Mouse (Mus musculus) C2C12 (cell line): ENCODE results near the gene Smim24. TPM values are rescaled to one million over a fixed set of nuclear protein-coding genes. Genes with fewer than 3 reads are reported as not detected.

Experiments used
- H3K27me3 ChIP-seq: one replicate; pipeline ENCODE4 v1.6.1; 2011; ENCODE audit not compliant: control insufficient read depth, insufficient read depth, insufficient read length
- H3K36me3 ChIP-seq: one replicate; pipeline ENCODE4 v1.6.1; 2011; ENCODE audit not compliant: control insufficient read depth, insufficient read depth
- H3K4me3 ChIP-seq: one replicate; pipeline ENCODE4 v1.5.1; 2011; ENCODE audit warnings: mild to moderate bottlenecking, control low read depth; ENCODE audit not compliant: poor library complexity, insufficient read depth, severe bottlenecking
- H3K79me2 ChIP-seq: one replicate; pipeline ENCODE4 v1.6.1; 2011; ENCODE audit not compliant: control insufficient read depth, insufficient read depth
- H3K79me3 ChIP-seq: one replicate; pipeline ENCODE4 v1.6.1; 2011; ENCODE audit warnings: low read depth, control low read depth
- H3ac ChIP-seq: one replicate; pipeline ENCODE3; 2011; ENCODE audit warnings: low read depth; ENCODE audit not compliant: control insufficient read depth, insufficient read length
- CEBPB ChIP-seq: IDR thresholded peaks from one replicate; pipeline ENCODE4 v1.6.1; 2011; ENCODE audit warnings: low read depth, mild to moderate bottlenecking, control low read depth, moderate library complexity
- CTCF ChIP-seq: IDR thresholded peaks from one replicate; pipeline ENCODE4 v1.5.1; 2011; ENCODE audit not compliant: control insufficient read depth, insufficient read depth, insufficient read length
- FOSL1 ChIP-seq: IDR thresholded peaks from one replicate; pipeline ENCODE4 v1.8.0; 2011; ENCODE audit warnings: mild to moderate bottlenecking, low read length; ENCODE audit not compliant: poor library complexity, insufficient read depth, severe bottlenecking
- MAX ChIP-seq: IDR thresholded peaks from one replicate; pipeline ENCODE4 v1.6.1; 2011; ENCODE audit warnings: mild to moderate bottlenecking, control low read depth
- MYOD1 ChIP-seq: IDR thresholded peaks from one replicate; pipeline ENCODE4 v1.6.1; 2011; ENCODE audit warnings: low read depth; ENCODE audit not compliant: control insufficient read depth, insufficient read length
- MYOG ChIP-seq: IDR thresholded peaks from one replicate; pipeline ENCODE4 v1.6.1; 2011; ENCODE audit not compliant: control insufficient read depth, insufficient read length; ENCODE audit errors: extremely low read depth
- USF1 ChIP-seq: IDR thresholded peaks from one replicate; pipeline ENCODE4 v1.6.1; 2011; ENCODE audit warnings: low read depth, mild to moderate bottlenecking, control low read depth, moderate library complexity
- polyA plus RNA-seq: library from polyadenylated mRNA; unstranded; fragments of >200 nt; fragmentation: generic; extraction: Trizol; gene quantifications from one replicate; pipeline ENCODE4 v1.2.1, GENCODE M21; 2012; ENCODE audit warnings: missing spikeins

Gene Smim24
- polyA plus RNA-seq, 1 experiment = 0.32 TPM

DNA sequence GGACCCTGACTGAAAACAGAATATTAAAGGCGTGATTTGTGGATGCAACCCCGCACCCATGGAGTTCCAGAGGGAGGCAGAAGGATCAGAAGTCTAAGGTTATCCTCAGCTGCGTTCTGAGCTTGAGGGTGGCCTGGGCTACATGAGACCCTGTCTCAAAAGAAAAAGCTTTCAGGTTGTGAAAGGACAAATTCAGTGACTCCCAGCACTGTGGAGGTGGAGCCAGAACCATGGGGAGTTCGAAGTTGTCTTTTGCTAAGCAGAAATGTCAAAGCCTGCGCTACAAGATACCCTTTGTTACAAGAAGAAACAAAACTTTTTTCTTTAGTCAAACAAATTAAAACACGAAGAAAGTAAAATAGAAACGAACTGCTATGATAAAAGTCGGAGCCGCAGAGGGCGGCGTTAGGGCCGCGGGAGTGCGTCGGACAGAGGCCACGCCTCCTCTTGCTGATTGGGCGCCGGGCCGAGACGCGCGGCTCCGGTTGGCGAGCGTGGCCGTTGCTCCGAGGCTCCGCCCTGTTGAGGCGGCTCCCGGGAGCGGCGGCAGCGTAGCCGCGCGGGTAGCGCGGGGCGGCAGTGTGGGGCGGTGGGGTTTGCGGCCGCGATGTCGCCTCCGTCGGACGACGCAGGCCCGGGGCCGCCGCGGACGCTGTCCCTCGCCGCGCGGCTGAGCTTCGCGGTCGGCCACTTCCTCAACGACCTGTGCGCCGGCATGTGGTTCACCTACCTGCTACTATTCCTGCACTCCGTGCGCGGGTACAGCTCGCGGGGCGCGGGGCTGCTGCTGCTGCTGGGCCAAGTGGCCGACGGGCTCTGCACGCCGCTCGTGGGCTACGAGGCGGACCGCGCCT lies 35.6 kb upstream of the Smim24 start, which contains the start of gene Mfsd12:
Gene Mfsd12 (plus strand): TSS at position 501 of the 854 bp plus-strand sequence.
- H3K27me3 ChIP-seq = no peaks in the 10 kb centered on the region

DNA sequence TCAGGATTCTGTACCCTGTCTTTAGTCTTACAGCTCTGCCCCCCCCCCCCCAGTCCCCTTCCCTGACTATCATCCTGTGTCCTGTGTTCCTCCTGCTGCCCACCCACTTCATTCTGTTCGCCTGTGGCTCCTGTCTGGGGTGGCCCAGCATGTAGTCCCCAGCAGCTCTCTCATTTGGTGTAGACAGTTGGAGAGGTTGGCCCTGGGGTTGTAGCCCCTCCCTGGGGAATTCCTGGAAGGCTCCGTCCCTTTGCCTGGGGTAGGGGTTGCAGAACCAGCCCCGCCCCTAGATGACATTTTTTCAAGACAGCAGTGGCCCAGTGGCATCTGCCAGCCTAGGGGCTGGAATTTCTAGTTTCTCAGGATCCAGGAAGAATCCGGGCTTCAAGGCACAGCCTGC lies 34.6 kb upstream of the Smim24 start:
- Histone ChIP-seq H3K79me3 (no peaks in the 10 kb centered on the region), H3K4me3 (peak overlapping the region; percentile 50), H3K79me2 (no peaks in the 10 kb centered on the region), H3K36me3 (no peaks in the 10 kb centered on the region), H3K27me3 (no peaks in the 10 kb centered on the region), H3ac (peak overlapping the region; percentile 99)
- no peak for TF ChIP-seq MYOD1
- TF ChIP-seq USF1 = no peak
- TF ChIP-seq MAX = no peak
- TF ChIP-seq FOSL1 = no peak
- no peak for TF ChIP-seq MYOG
- no peak for TF ChIP-seq CTCF
- no peak for TF ChIP-seq CEBPB

More for the DNA sequence above, 35.6 kb upstream of the Smim24 start, which contains the start of gene Mfsd12:
- no peaks in the 10 kb centered on the region for H3K79me2 ChIP-seq
- peak within 1 kb of the TSS; percentile 50 for H3K4me3 ChIP-seq
- TF ChIP-seq MAX (peak; percentile 13), MYOD1 (no peak)
- H3K79me3 ChIP-seq = no peaks in the 10 kb centered on the region
- no peaks in the 10 kb centered on the region for H3K36me3 ChIP-seq
- H3ac ChIP-seq = peak within 1 kb of the TSS; percentile 99

DNA sequence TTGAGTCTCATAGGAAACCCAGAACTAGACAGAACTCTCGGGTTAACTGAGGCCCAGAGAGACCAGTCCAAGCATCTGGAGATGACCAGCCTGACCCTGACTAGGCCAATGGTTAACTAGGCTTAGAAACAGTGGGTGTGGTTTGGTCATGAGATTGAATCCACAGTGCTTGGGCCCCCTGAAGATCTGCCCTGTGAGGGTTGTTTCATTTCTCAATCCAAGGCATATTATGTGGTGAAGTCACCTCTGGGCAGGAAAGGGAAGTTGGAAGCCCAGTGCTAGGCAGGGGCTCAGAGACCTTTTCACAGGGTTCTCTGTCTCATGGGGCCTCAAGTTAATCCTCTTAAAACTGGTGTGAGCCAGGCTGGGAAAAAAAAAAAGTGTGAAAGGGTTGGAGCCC lies 34.0 kb upstream of the Smim24 start:
- Histone ChIP-seq H3K79me2 (no peaks in the 10 kb centered on the region), H3K36me3 (no peaks in the 10 kb centered on the region), H3K79me3 (no peaks in the 10 kb centered on the region), H3K27me3 (no peaks in the 10 kb centered on the region), H3K4me3 (no peak overlapping the region), H3ac (no peak overlapping the region)
- TF ChIP-seq MAX = no peak
- TF ChIP-seq MYOD1 = no peak
- TF ChIP-seq MYOG = no peak
- TF ChIP-seq CEBPB = no peak
- TF ChIP-seq FOSL1 = no peak
- TF ChIP-seq USF1 = no peak
- no peak for TF ChIP-seq CTCF

DNA sequence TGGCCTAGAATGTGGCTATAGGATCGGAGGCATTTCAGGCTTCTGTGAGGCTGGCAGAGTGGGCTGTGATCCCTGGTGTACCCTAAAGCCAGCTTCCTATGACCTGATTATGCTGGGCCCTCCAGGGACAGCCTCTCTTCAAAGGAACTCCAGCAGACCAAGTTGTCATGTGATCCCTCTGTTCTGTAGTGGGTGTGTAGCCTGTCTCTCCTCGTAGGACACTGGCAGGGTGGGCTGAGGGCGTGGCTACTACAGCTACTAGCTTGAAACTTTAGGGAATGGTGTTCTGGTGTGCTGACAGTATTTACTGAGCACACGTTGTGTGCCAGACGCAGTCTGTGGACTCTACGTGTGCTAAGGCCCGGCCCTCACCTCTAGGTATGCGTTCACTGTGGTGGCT lies 32.1 kb upstream of the Smim24 start:
- Histone ChIP-seq H3K36me3 (peaks cover 6% of the 10 kb centered on the region), H3ac (no peak overlapping the region), H3K27me3 (no peaks in the 10 kb centered on the region), H3K79me2 (no peaks in the 10 kb centered on the region), H3K4me3 (no peak overlapping the region), H3K79me3 (no peaks in the 10 kb centered on the region)
- no peak for TF ChIP-seq MYOG
- TF ChIP-seq MAX = no peak
- TF ChIP-seq CTCF = no peak
- no peak for TF ChIP-seq FOSL1
- no peak for TF ChIP-seq CEBPB
- TF ChIP-seq MYOD1 = no peak
- no peak for TF ChIP-seq USF1

DNA sequence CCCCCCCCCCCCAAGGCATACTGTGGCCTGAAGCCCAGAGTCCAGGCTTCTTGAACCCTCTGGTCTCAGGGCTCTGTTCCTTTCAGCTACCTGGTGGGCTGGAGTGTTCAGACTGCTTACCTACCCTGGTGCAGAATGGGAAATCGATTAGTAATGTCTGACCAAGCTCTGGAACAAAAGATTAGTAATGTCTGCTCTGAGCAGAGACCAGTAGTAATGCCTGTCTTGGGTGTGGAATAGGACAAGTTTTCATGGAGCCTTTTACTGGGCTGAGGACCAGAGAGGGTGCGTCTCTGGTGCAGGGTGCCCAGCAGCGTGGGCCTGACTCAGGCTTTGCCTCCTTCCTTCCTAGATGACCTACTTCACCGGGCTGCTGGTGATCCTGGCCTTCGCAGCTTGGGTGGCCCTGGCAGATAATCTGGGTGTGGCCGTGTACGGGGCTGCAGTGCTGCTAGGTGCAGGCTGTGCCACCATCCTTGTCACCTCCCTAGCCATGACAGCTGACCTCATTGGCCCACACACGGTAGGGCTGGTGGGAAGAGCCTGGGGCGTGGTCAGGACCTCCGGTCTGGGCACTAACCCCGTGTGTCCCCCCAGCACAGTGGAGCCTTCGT lies 30.4 kb upstream of the Smim24 start:
- no peaks in the 10 kb centered on the region for H3K79me3 ChIP-seq
- no peak overlapping the region for H3ac ChIP-seq
- TF ChIP-seq MYOD1 (no peak), FOSL1 (no peak), CEBPB (no peak)
- H3K4me3 ChIP-seq = no peak overlapping the region
- no peaks in the 10 kb centered on the region for H3K79me2 ChIP-seq
- H3K27me3 ChIP-seq = no peaks in the 10 kb centered on the region
- peaks cover 21% of the 10 kb centered on the region for H3K36me3 ChIP-seq
